Mouse (Mus musculus) liver, embryonic 14.5 days (tissue): ENCODE measurements around the gene Mybpc3. TPM values are rescaled to one million over a fixed set of nuclear protein-coding genes. Genes with fewer than 3 reads are reported as not detected.
A peak's percentile ranks its signal among the peaks of the same experiment; 100 is the strongest.

Source experiments
- ATAC-seq: fragments of 200-750 bp; cut with Nextera tagmentation; 2 replicates; pipeline ENCODE4 v1.8.0; 2017; ENCODE audit warnings: moderate number of reproducible peaks, mild to moderate bottlenecking, moderate library complexity; ENCODE audit not compliant: insufficient read depth
- DNase-seq, 3 experiments: peaks; one replicate each; pipeline ENCODE4 v3.0.0-alpha.2; 2012 to 2013; ENCODE audit warnings: low read depth in 3 of 3, low spot score in 3 of 3
- H3K27ac ChIP-seq: fragments of 300-500 bp; sonication (generic); 2 replicates; pipeline ENCODE4 v1.5.1; 2014; ENCODE audit warnings: moderate library complexity, mild to moderate bottlenecking, control low read depth, inconsistent platforms
- H3K27me3 ChIP-seq: fragments of 300-500 bp; sonication (generic); 2 replicates; pipeline ENCODE4 v1.6.1; 2014; ENCODE audit warnings: mild to moderate bottlenecking, low read length, moderate library complexity; ENCODE audit not compliant: control insufficient read depth, insufficient read depth
- H3K36me3 ChIP-seq: fragments of 300-500 bp; sonication (generic); replicated peaks from 2 replicates; pipeline ENCODE4 v1.6.1; 2014; ENCODE audit warnings: low read depth; ENCODE audit not compliant: control insufficient read depth, insufficient read depth
- H3K4me1 ChIP-seq, 2 experiments: fragments of 200-500 bp in 1 of 2; fragments of 300-500 bp in 1 of 2; sonication (generic) in 1 of 2; replicated peaks; 2 replicates each; pipeline ENCODE4 v1.6.1; 2012 to 2014; ENCODE audit warnings: antibody characterized with exemption in 1 of 2, inconsistent platforms in 1 of 2, low read length in 1 of 2; ENCODE audit not compliant: control insufficient read depth in 2 of 2, insufficient read depth in 2 of 2
- H3K4me2 ChIP-seq: fragments of 300-500 bp; sonication (generic); 2 replicates; pipeline ENCODE4 v1.6.1; 2014; ENCODE audit warnings: low read depth, mild to moderate bottlenecking, control low read depth, moderate library complexity
- H3K4me3 ChIP-seq, 2 experiments: fragments of 200-500 bp in 1 of 2; fragments of 300-500 bp in 1 of 2; sonication (generic) in 1 of 2; 2 replicates each; pipeline ENCODE4 v1.5.1; 2012 to 2014; ENCODE audit warnings: low read depth in 2 of 2, low read length in 2 of 2, mild to moderate bottlenecking in 2 of 2, control low read depth in 1 of 2, inconsistent platforms in 1 of 2, moderate library complexity in 1 of 2; ENCODE audit not compliant: insufficient read depth in 1 of 2
- H3K9ac ChIP-seq: fragments of 300-500 bp; sonication (generic); replicated peaks from 2 replicates; pipeline ENCODE4 v1.6.1; 2014; ENCODE audit warnings: mild to moderate bottlenecking, control low read depth, moderate library complexity
- H3K9me3 ChIP-seq: fragments of 300-500 bp; sonication (generic); 2 replicates; pipeline ENCODE4 v1.6.1; 2016; ENCODE audit warnings: low read length, mixed read lengths; ENCODE audit not compliant: control insufficient read depth
- CTCF ChIP-seq: IDR thresholded peaks from 2 replicates; pipeline ENCODE4 v1.5.1; 2016; ENCODE audit warnings: antibody characterized with exemption, low read depth, control low read depth
- EP300 ChIP-seq: IDR thresholded peaks from 2 replicates; pipeline ENCODE4 v1.6.1; 2016; ENCODE audit warnings: antibody characterized with exemption, low read depth
- WGBS: fragments of 180-500 bp; shearing (Covaris S2); extraction: QIAGEN DNeasy Blood & Tissue Kit; methylation state at CpG from one replicate; pipeline ENCODE4 v1.1.7; 2014; ENCODE audit not compliant: insufficient replicate concordance; 5-methylcytosine and 5-hydroxymethylcytosine counted together
- polyA plus RNA-seq, 2 experiments: library from polyadenylated mRNA; depleted of rRNA in 1 of 2; stranded (reverse) in 1 of 2; unstranded in 1 of 2; fragments of >200 nt; fragmentation: Nextera tagmentation in 1 of 2; extraction: Ambion mirVana in 1 of 2; gene quantifications; 2 replicates each; pipeline versions ENCODE4 v1.2.1 to v1.2.3; 2012 to 2014

Gene Mybpc3
- polyA plus RNA-seq, 2 experiments, result 0.04 TPM; not detected in 1

GRCm38 (mm10) chr2:91157002-91157752, 39.2 kb downstream of the Mybpc3 start:
- no peaks in the 10 kb centered on the region for H3K9me3 ChIP-seq
- WGBS, result 59% methylated on average over 6 of the region's 6 CpGs
- ATAC-seq (no peak), DNase-seq (no peak)
- H3K4me1 ChIP-seq, result no peaks in the 10 kb centered on the region
- H3K27ac ChIP-seq, result no peak overlapping the region
- H3K4me3 ChIP-seq, result no peak overlapping the region
- peaks cover 13% of the 10 kb centered on the region for H3K36me3 ChIP-seq
- H3K9ac ChIP-seq, result no peak overlapping the region
- TF ChIP-seq CTCF, result no peak
- TF ChIP-seq EP300, result no peak
- H3K27me3 ChIP-seq, result no peaks in the 10 kb centered on the region
- no peak overlapping the region for H3K4me2 ChIP-seq

- 66% methylated on average over 6 of the region's 6 CpGs for WGBS
- no peak for TF ChIP-seq CTCF
- no peak for TF ChIP-seq EP300
- Histone ChIP-seq H3K9me3 (no peaks in the 10 kb centered on the region), H3K36me3 (peaks cover 11% of the 10 kb centered on the region; the same call in 1 of the 2 replicates), H3K4me1 (peaks cover 14 to 20% of the 10 kb centered on the region in 2 experiments; a peak in 3 of 4 replicates), H3K9ac (no peak overlapping the region), H3K27me3 (no peaks in the 10 kb centered on the region), H3K4me2 (no peak overlapping the region), H3K27ac (no peak overlapping the region), H3K4me3 (no peak overlapping the region)
- ATAC-seq, result no peak
- DNase-seq, result no peak
Measured at GRCm38 (mm10) chr2:91160591-91160990, 42.6 kb downstream of the Mybpc3 start.

- H3K4me3 ChIP-seq, result no peak overlapping the region
- peaks cover 8% of the 10 kb centered on the region; the same call in 1 of the 2 replicates for H3K36me3 ChIP-seq
- TF ChIP-seq CTCF (no peak), EP300 (no peak)
- H3K9ac ChIP-seq, result no peak overlapping the region
- no peaks in the 10 kb centered on the region for H3K9me3 ChIP-seq
- no peak overlapping the region for H3K27ac ChIP-seq
- no peak overlapping the region for H3K4me2 ChIP-seq
- DNase-seq, result no peak
- no peaks in the 10 kb centered on the region for H3K27me3 ChIP-seq
- H3K4me1 ChIP-seq, result peaks cover 14 to 20% of the 10 kb centered on the region in 2 experiments; a peak in 3 of 4 replicates
- WGBS, result 65% methylated on average over 4 of the region's 4 CpGs
- no peak for ATAC-seq
Measured at GRCm38 (mm10) chr2:91162952-91163351, 45.0 kb downstream of the Mybpc3 start.

GRCm38 (mm10) chr2:91163532-91163931, 45.6 kb downstream of the Mybpc3 start:
- peaks cover 6% of the 10 kb centered on the region; the same call in 1 of the 2 replicates for H3K36me3 ChIP-seq

GRCm38 (mm10) chr2:91164991-91165390, 47.0 kb downstream of the Mybpc3 start:
- Histone ChIP-seq H3K27me3 (no peaks in the 10 kb centered on the region), H3K4me3 (no peak overlapping the region), H3K9ac (no peak overlapping the region), H3K9me3 (no peaks in the 10 kb centered on the region), H3K4me1 (peaks cover 14 to 20% of the 10 kb centered on the region in 2 experiments; a peak in 3 of 4 replicates), H3K4me2 (no peak overlapping the region), H3K36me3 (peaks cover 3% of the 10 kb centered on the region; the same call in 1 of the 2 replicates), H3K27ac (no peak overlapping the region)
- ATAC-seq (peak; percentile 78), DNase-seq (peak in 2 of 3 experiments; percentile 23 to 32)
- peak; percentile 62 for TF ChIP-seq EP300
- TF ChIP-seq CTCF, result no peak
- 32% methylated on average over 6 of the region's 6 CpGs for WGBS

More at GRCm38 (mm10) chr2:91163532-91163931, 45.6 kb downstream of the Mybpc3 start:
- Histone ChIP-seq H3K9ac (no peak overlapping the region), H3K4me1 (peaks cover 14 to 20% of the 10 kb centered on the region in 2 experiments; a peak in 3 of 4 replicates), H3K4me2 (no peak overlapping the region), H3K27ac (no peak overlapping the region), H3K4me3 (no peak overlapping the region), H3K27me3 (no peaks in the 10 kb centered on the region), H3K9me3 (no peaks in the 10 kb centered on the region)
- TF ChIP-seq EP300, result no peak
- TF ChIP-seq CTCF, result no peak
- ATAC-seq (peak; percentile 48), DNase-seq (no peak)
- 35% methylated on average over 5 of the region's 5 CpGs for WGBS
